Mouse (Mus musculus) mouse trophoblast stem cell (cell line): ENCODE results near the gene Ier3.

Experiments used
- in situ Hi-C, 2 experiments: fragments of 300-500 bp; cut with MseI, MboI; formaldehyde crosslinking; loops; 2 replicates in 1 of 2; 3 replicates in 1 of 2; pipeline ENCODE4 v1.15.1; 2025

The Ier3 gene

GRCm38 (mm10) chr17:35866911-35867890, 45.7 kb downstream of the Ier3 start:
- in situ Hi-C loops: no loop called here

- in situ Hi-C loops: no loop called here
These were observed 46.8 kb downstream of the Ier3 start for GRCm38 (mm10) chr17:35868165-35868820.

GRCm38 (mm10) chr17:35868961-35869345, 47.5 kb downstream of the Ier3 start:
- in situ Hi-C loops: no loop called here

GRCm38 (mm10) chr17:35869346-35870067, 48.0 kb downstream of the Ier3 start:
- in situ Hi-C loops: loop anchor here in 1 of 2 experiments (5.0 kb wide), 1 partner anchor 37 kb away; no protein-coding TSS in a partner anchor

- in situ Hi-C loops: loop anchor here in 1 of 2 experiments (5.0 kb wide), 1 partner anchor 38 kb away; no protein-coding TSS in a partner anchor
These were observed 48.8 kb downstream of the Ier3 start for GRCm38 (mm10) chr17:35870151-35870883.

GRCm38 (mm10) chr17:35870884-35871696, 49.6 kb downstream of the Ier3 start:
- in situ Hi-C loops: loop anchor here in 1 of 2 experiments (5.0 kb wide), 1 partner anchor 39 kb away; no protein-coding TSS in a partner anchor
